Mouse (Mus musculus) midbrain, embryonic 10.5 days (tissue): ENCODE measurements around the gene Dmgdh. TPM values are rescaled to one million over a fixed set of nuclear protein-coding genes. Genes with fewer than 3 reads are reported as not detected.
A peak's percentile ranks its signal among the peaks of the same experiment; 100 is the strongest.

Experiments used
- DNase-seq: peaks from one replicate; pipeline ENCODE4 v3.0.0-alpha.2; 2017; ENCODE audit warnings: low spot score
- H3K27ac ChIP-seq: fragments of 300-500 bp; sonication (generic); replicated peaks from 2 replicates; pipeline ENCODE4 v1.5.1; 2016; ENCODE audit warnings: mild to moderate bottlenecking
- H3K27me3 ChIP-seq: fragments of 300-500 bp; sonication (generic); 2 replicates; pipeline ENCODE4 v1.6.1; 2016; ENCODE audit warnings: low read depth, mild to moderate bottlenecking; ENCODE audit not compliant: poor library complexity, severe bottlenecking
- H3K36me3 ChIP-seq: fragments of 300-500 bp; sonication (generic); 2 replicates; pipeline ENCODE4 v1.6.1; 2016; ENCODE audit warnings: mild to moderate bottlenecking, moderate library complexity
- H3K4me1 ChIP-seq: fragments of 300-500 bp; sonication (generic); 2 replicates; pipeline ENCODE4 v1.6.1; 2016
- H3K4me3 ChIP-seq: fragments of 300-500 bp; sonication (generic); 2 replicates; pipeline ENCODE4 v1.5.1; 2016; ENCODE audit warnings: mild to moderate bottlenecking, moderate library complexity
- H3K9me3 ChIP-seq: fragments of 300-500 bp; sonication (generic); replicated peaks from 2 replicates; pipeline ENCODE4 v1.6.1; 2016; ENCODE audit warnings: mild to moderate bottlenecking
- WGBS: fragments of 180-500 bp; shearing (Covaris S2); methylation state at CpG from one replicate; pipeline ENCODE4 v1.1.7; 2016; 5-methylcytosine and 5-hydroxymethylcytosine counted together
- polyA plus RNA-seq: library from polyadenylated mRNA; unstranded; fragments of >200 nt; fragmentation: Nextera tagmentation; extraction: Ambion mirVana; gene quantifications from 2 replicates; pipeline ENCODE4 v1.2.1, GENCODE M21; 2016

Dmgdh gene
- 0.05 and 0.09 TPM in 2 replicates for polyA plus RNA-seq

DNA sequence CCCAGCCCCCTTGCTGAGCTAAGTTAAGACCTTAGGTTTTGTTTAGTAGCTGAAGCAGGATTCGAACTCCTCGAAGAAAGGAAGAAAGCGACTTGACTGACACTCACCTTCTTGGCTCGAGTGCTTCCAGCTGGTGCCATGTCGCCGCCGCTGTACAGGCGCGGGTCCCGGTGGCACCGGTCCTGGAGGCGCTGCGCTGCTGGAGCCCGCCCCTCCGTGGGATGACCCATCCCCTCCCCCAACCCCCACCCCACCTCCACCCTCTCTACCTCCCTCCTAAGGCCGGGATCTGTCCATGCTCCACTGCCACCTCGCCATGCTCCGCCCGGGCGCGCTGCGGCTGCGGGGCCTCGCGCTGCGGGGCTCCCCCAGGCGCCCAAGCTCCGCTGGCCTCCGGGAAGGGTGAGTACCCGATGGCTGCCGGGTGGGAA is at the start of gene Dmgdh, which contains the start of gene Bhmt2:
TSS of gene Dmgdh (plus strand) at position 303 of the 431 bp plus-strand sequence.
TSS of gene Bhmt2 (minus strand) at position 172 of the 431 bp plus-strand sequence.
- DNase-seq, result no peak
- peaks cover 19% of the 10 kb centered on the region for H3K27me3 ChIP-seq
- no peaks in the 10 kb centered on the region for H3K36me3 ChIP-seq
- H3K4me3 ChIP-seq, result peak within 1 kb of the TSS; percentile 47
- 9% methylated on average over 31 of the region's 31 CpGs for WGBS
- peaks cover 9% of the 10 kb centered on the region for H3K4me1 ChIP-seq
- H3K27ac ChIP-seq, result no peak within 1 kb of the TSS
- no peaks in the 10 kb centered on the region for H3K9me3 ChIP-seq

DNA sequence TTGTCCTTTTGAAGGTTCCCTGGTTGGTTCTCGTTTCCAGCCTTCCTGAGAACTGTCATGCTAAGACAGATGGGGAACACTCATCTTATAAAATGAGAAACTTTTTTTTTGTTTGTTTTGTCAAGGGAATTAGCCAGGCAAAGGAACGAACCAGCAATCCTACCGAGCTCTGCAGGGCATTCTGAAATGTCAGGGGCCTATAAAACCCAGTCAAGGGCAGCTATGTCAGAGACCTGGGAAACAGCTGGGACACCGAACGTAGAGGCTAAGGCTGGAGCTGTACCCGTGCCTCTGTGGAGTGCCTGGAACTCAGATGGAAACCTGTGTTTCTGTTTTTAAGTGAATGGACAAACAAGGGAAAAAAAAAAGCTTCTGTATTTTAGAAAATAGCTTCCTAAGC is 45.4 kb upstream of the Dmgdh start:
- Histone ChIP-seq H3K36me3 (no peaks in the 10 kb centered on the region), H3K27me3 (no peaks in the 10 kb centered on the region), H3K4me3 (no peak overlapping the region), H3K9me3 (no peaks in the 10 kb centered on the region), H3K4me1 (0 out of 2 replicates have a peak, but pooled peaks cover 6% of the 10 kb centered on the region), H3K27ac (no peak overlapping the region)
- WGBS, result 29% methylated on average over 6 of the region's 6 CpGs
- DNase-seq, result no peak

DNA sequence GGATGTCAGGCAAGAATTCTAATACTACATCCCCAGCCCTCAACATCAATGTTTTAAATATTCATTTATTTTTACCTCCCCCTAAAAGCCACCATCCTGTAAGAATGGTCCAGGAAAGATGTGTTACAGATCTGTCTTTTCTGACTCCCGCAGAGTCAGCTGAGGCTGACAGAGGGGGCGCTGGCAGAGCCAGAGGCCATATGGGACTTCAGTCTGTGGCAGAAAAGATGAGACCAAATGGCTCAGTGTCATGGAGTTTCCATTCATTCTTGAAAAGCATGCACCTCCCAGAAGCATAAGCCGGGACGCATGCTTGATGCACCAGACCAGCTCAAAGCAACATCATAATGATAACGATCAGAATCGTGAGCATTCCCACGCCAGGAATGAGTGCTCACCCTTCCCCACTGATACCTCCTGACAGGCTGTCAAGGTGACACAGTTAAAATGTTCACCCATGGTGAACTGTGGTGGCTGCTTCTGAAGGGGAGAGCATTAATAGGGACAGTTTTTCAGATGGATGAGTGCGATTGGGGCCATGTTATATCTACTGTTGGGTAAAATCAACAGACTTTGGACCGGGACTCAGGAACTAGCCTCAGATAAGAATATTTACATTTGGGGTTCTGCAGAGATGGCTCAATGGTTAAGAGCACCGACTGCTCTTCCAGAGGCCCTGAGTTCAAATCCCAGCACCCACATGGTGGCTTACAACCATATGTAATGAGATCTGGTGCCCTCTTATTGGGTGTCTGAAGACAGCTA is 43.1 kb upstream of the Dmgdh start:
- no peak for DNase-seq
- no peaks in the 10 kb centered on the region for H3K9me3 ChIP-seq
- no peak overlapping the region for H3K4me3 ChIP-seq
- H3K36me3 ChIP-seq, result no peaks in the 10 kb centered on the region
- H3K27ac ChIP-seq, result no peak overlapping the region
- WGBS, result 92% methylated on average over 10 of the region's 10 CpGs
- H3K27me3 ChIP-seq, result no peaks in the 10 kb centered on the region
- H3K4me1 ChIP-seq, result 0 out of 2 replicates have a peak, but pooled peaks cover 6% of the 10 kb centered on the region

DNA sequence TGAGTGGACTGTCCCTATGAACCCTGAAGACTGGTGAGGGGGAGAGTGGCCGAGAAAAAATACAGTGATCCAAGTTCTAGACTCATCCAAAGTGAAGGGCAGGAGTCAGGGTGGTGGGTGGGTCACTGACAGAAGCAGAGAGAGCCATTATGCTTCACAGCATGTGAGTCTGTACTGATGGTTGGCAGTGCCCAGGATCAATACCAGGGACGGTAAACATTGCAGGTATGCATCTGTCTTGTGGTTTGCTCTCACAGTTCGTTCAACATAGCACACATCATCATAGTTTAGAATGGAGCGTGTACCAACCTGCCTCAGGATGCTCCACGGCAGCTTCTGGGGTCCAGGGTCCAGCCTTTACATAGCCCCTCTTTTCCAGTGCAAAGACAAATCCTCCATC is 41.3 kb upstream of the Dmgdh start:
- peaks cover 15% of the 10 kb centered on the region for H3K4me1 ChIP-seq
- H3K36me3 ChIP-seq, result no peaks in the 10 kb centered on the region
- no peak for DNase-seq
- no peak overlapping the region for H3K4me3 ChIP-seq
- no peaks in the 10 kb centered on the region for H3K9me3 ChIP-seq
- 92% methylated on average over 5 of the region's 5 CpGs for WGBS
- no peak overlapping the region for H3K27ac ChIP-seq
- no peaks in the 10 kb centered on the region for H3K27me3 ChIP-seq

DNA sequence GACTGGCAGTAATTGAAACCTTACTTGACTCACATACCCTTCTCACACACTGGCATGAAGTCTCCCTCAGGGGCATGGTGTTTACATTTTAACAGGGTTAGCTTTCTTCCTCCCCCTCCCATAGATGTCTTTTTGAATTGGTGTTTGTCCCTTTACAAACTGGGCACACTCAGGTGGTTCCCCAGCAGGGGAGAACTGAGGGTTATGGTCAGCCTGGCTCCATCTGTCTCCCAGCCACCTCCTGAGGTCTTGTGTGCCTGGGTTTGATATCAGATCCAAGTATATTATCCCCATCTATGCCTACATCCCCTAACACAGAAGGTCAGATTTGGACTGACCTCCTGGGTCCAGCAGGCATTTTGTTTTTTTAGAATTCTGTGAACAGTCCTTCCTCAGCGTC is 37.7 kb upstream of the Dmgdh start:
- 86% methylated on average over 1 of the region's 1 CpGs for WGBS
- no peak for DNase-seq
- Histone ChIP-seq H3K4me1 (peaks cover 9% of the 10 kb centered on the region), H3K4me3 (no peak overlapping the region), H3K36me3 (no peaks in the 10 kb centered on the region), H3K9me3 (no peaks in the 10 kb centered on the region), H3K27me3 (no peaks in the 10 kb centered on the region), H3K27ac (no peak overlapping the region)

DNA sequence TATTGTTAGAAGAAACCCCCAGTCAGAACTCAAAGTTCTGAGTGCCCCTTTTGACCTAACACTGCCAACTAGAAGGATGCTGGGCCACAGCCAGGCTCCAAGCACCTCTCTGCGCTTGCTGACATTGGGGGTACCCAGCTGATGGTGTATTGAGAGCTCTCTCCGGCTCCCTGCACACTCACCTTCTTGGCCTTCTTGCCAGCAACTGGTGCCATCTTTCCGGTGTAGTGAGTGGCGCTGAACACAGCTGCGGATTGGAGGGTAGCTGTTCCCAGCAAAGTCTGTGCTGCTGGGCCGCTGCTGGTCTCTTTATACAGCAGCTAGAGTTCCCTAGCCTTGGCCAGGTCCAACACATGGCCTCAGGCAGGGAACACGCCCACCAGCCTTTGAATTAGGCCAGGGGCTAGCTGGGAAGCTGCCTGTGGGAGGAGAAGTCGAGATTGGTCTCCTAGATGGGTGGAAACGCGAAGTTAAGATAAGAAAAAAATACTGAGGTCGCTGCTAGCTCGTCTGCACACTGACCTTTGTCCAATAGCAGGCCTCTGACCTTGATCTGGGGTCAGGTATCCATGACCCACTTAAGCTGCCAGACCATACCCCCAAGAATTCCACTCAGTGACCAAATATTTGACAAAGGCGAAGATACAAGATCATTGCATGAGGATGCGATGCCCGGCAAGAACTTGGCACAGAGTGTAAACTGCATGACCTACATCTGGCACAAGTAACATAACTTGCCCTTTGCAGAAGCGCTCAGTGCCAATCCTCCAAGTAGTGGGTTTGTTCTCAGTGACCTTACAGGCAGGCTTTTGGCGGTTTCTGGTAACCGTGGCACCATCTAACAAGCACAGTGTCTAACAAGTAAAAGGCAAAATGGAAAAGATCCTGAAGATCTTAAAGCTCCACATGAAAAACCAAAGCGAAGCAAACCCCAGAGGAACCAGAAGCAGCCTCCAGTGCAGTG is 36.7 kb upstream of the Dmgdh start, which contains the start of gene Bhmt:
TSS of gene Bhmt (minus strand) at position 680 of the 964 bp plus-strand sequence.
- H3K27me3 ChIP-seq, result no peaks in the 10 kb centered on the region
- H3K4me3 ChIP-seq, result no peak within 1 kb of the TSS
- H3K36me3 ChIP-seq, result no peaks in the 10 kb centered on the region
- no peaks in the 10 kb centered on the region for H3K9me3 ChIP-seq
- H3K4me1 ChIP-seq, result peaks cover 9% of the 10 kb centered on the region
- DNase-seq, result no peak
- WGBS, result 72% methylated on average over 19 of the region's 19 CpGs
- H3K27ac ChIP-seq, result no peak within 1 kb of the TSS

DNA sequence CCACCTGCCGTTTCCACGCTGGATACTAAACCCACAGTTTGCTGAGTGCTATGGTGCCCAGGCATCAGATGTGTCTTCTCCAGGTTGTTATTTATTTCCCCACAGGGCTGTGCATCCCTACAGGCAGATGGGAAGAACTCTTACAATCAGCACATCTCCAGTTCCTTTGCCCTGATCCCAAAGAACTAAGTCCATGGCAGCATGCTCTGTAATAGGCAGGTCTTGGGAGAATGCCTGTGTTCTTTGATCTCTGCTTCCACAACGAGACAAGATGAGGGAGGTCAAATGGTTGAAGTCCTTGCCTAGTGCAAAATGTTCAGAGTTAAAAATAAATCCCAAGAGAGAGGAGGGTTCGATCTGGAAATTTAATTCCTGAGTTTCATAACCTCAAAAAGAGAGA is 34.6 kb upstream of the Dmgdh start:
- no peaks in the 10 kb centered on the region for H3K9me3 ChIP-seq
- H3K4me1 ChIP-seq, result peaks cover 9% of the 10 kb centered on the region
- DNase-seq, result no peak
- H3K36me3 ChIP-seq, result no peaks in the 10 kb centered on the region
- H3K4me3 ChIP-seq, result no peak overlapping the region
- WGBS, result 80% methylated on average over 4 of the region's 4 CpGs
- H3K27ac ChIP-seq, result no peak overlapping the region
- H3K27me3 ChIP-seq, result no peaks in the 10 kb centered on the region

DNA sequence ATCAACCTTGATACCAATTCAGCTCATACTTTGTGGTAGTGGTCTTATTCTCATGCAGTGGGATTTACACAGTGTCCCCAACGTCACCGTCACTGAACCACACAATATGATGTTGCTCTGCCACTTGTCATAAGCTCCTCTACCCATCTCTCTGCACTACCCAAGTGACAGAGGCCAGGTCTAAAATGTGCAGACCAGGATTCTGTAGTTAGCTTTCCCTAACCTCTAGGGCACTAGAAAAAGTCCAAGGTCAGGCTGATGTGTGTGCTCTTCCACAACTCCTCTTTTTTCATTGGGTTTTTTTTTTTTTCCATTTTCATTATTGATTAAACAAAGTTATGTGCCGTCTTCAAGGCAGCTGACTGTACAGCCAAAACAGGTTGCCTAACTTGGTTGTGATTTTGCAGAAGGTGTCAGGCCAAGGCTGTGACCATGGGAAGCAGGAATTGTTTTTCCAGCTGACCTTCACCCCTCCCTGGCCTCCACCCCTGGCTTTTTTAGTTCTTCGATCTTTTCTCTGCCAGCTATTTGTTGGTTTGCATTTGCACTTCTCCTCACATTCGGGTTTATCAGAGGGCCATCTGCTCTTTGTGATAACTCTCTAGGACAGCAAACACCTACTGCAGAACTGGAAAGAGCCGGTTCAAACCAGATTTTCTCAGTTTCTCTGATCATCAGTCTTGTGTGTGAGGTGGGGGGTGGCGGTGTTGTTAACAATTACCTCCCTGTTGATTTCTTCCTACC is 25.7 kb upstream of the Dmgdh start:
- Histone ChIP-seq H3K4me1 (no peaks in the 10 kb centered on the region), H3K36me3 (no peaks in the 10 kb centered on the region), H3K4me3 (no peak overlapping the region), H3K27me3 (no peaks in the 10 kb centered on the region), H3K9me3 (no peaks in the 10 kb centered on the region), H3K27ac (no peak overlapping the region)
- 83% methylated on average over 7 of the region's 7 CpGs for WGBS
- no peak for DNase-seq

DNA sequence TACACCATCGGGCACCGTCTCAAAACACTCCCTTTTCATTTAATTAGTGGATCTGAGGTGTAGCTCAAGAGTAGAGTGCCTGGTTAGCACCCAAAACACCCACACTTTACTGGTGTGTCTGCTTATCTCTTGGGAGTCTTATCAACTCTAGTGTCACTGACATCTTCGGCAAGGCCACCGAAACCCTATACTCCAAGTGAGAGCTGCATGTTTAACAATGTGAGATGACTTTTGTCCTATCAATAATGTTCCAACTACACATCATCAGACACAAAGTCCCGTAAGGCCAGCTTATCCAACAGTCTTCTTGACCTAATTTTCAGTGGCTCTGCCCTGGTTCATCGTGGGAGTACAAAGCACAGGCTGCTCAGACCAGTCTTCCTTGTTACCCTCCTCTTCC is 20.9 kb upstream of the Dmgdh start:
- Histone ChIP-seq H3K9me3 (no peaks in the 10 kb centered on the region), H3K27ac (no peak overlapping the region), H3K27me3 (no peaks in the 10 kb centered on the region), H3K4me1 (peaks cover 6% of the 10 kb centered on the region), H3K4me3 (no peak overlapping the region), H3K36me3 (no peaks in the 10 kb centered on the region)
- no peak for DNase-seq
- 94% methylated on average over 6 of the region's 6 CpGs for WGBS

DNA sequence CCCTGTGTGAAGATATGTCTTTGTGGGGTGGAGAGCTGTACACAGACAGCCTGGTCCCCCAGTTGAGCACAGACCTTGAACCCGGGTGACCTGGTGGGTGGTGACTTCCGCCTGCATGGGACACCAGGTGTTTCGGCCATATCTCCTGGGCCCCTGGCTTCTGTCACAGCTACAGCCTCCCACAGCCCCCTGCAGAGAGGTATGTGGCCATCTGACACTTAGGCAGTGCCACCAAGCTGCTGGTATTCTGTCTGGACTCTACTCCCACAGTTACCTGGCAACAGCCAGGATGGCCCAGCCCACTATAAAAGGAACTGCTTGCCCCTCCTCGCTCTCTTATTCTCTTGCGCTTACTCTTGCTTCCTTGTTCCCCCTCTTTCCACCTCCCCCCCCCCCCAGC is 16.3 kb upstream of the Dmgdh start:
- Histone ChIP-seq H3K27me3 (no peaks in the 10 kb centered on the region), H3K36me3 (no peaks in the 10 kb centered on the region), H3K4me3 (no peak overlapping the region), H3K9me3 (no peaks in the 10 kb centered on the region), H3K4me1 (peaks cover 9% of the 10 kb centered on the region), H3K27ac (peak overlapping the region; percentile 33; the same call in 1 of the 2 replicates)
- WGBS, result 84% methylated on average over 5 of the region's 5 CpGs
- no peak for DNase-seq

DNA sequence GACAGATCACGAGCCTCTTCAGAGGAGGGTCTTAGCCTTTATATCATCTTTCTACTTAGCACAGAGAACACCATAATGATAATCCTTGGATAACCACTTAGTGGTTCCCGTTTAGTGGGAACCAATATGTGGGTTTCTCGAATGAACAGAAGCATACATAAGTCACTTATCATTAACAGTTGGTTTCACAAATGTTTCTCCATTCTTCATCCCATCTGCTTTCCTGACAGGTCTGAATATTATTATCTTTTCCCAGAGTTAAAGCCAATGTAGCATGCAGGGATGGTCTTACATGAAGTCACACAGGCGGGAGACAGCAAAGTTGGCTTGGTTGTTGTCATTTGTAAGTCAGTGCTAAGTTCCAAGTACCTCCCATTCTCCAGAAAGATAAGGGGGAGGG is 6.6 kb upstream of the Dmgdh start:
- no peak overlapping the region for H3K27ac ChIP-seq
- WGBS, result 86% methylated on average over 4 of the region's 4 CpGs
- no peak overlapping the region for H3K4me3 ChIP-seq
- H3K9me3 ChIP-seq, result no peaks in the 10 kb centered on the region
- H3K27me3 ChIP-seq, result no peaks in the 10 kb centered on the region
- no peaks in the 10 kb centered on the region for H3K4me1 ChIP-seq
- no peaks in the 10 kb centered on the region for H3K36me3 ChIP-seq
- no peak for DNase-seq

DNA sequence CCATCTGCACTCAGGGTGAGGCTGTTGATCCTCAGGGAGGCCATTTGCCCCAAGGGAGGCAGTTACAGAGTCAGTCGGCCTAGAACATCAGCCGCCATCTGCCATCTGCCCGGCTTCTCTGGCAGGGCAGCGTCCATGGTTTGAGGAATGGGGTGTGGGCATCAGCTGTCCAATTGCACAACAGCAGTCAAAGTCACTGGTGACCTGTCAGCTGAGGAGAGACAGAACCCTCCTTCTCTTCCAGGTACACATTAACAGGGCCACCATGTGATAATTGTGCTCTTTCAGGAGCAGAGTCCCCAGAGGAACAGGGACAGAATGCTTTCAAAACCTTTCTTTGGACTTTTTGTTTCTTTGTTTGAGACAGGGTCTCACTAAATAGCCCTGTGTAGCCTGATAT is 1.9 kb upstream of the Dmgdh start:
- Histone ChIP-seq H3K4me1 (peaks cover 9% of the 10 kb centered on the region), H3K27ac (no peak overlapping the region), H3K9me3 (no peaks in the 10 kb centered on the region), H3K27me3 (peaks cover 19% of the 10 kb centered on the region), H3K4me3 (no peak overlapping the region), H3K36me3 (no peaks in the 10 kb centered on the region)
- WGBS, result 88% methylated on average over 4 of the region's 4 CpGs
- DNase-seq, result no peak
